Mouse (Mus musculus) heart, embryonic 16.5 days (tissue): ENCODE results near the gene Pde7b. TPM values are rescaled to one million over a fixed set of nuclear protein-coding genes. Genes with fewer than 3 reads are reported as not detected.
A peak's percentile ranks its signal among the peaks of the same experiment; 100 is the strongest.

Source experiments
- ATAC-seq: fragments of 200-750 bp; cut with Nextera tagmentation; replicated peaks from 2 replicates; pipeline ENCODE4 v1.8.0; 2017; ENCODE audit warnings: moderate number of reproducible peaks; ENCODE audit not compliant: insufficient read depth, low FRiP score; ENCODE audit errors: extremely low read depth
- H3K27ac ChIP-seq: fragments of 300-500 bp; sonication (generic); 2 replicates; pipeline ENCODE4 v1.5.1; 2014; ENCODE audit warnings: mild to moderate bottlenecking, low read length, control low read depth, moderate library complexity
- H3K27me3 ChIP-seq: fragments of 300-500 bp; sonication (generic); 2 replicates; pipeline ENCODE4 v1.6.1; 2014; ENCODE audit warnings: low read length, mixed read lengths; ENCODE audit not compliant: control insufficient read depth, insufficient read depth
- H3K36me3 ChIP-seq: fragments of 300-500 bp; sonication (generic); 2 replicates; pipeline ENCODE4 v1.6.1; 2014; ENCODE audit not compliant: control insufficient read depth, insufficient read depth
- H3K4me1 ChIP-seq: fragments of 300-500 bp; sonication (generic); 2 replicates; pipeline ENCODE4 v1.6.1; 2014; ENCODE audit warnings: low read length, mixed read lengths; ENCODE audit not compliant: control insufficient read depth, insufficient read depth
- H3K4me2 ChIP-seq: fragments of 300-500 bp; sonication (generic); 2 replicates; pipeline ENCODE4 v1.6.1; 2014; ENCODE audit warnings: low read depth, mild to moderate bottlenecking, control low read depth, low read length
- H3K4me3 ChIP-seq: fragments of 300-500 bp; sonication (generic); 2 replicates; pipeline ENCODE4 v1.5.1; 2014; ENCODE audit warnings: mild to moderate bottlenecking, control low read depth, low read length
- H3K9ac ChIP-seq: fragments of 300-500 bp; sonication (generic); 2 replicates; pipeline ENCODE4 v1.6.1; 2014; ENCODE audit warnings: low read length, control low read depth
- H3K9me3 ChIP-seq: fragments of 300-500 bp; sonication (generic); replicated peaks from 2 replicates; pipeline ENCODE4 v1.6.1; 2016; ENCODE audit warnings: low read length; ENCODE audit not compliant: control insufficient read depth
- WGBS: fragments of 180-500 bp; shearing (Covaris S2); extraction: QIAGEN DNeasy Blood & Tissue Kit; methylation state at CpG from one replicate; pipeline ENCODE4 v1.1.7; 2014; 5-methylcytosine and 5-hydroxymethylcytosine counted together
- polyA plus RNA-seq: library from polyadenylated mRNA; unstranded; fragments of >200 nt; fragmentation: Nextera tagmentation; extraction: Ambion mirVana; gene quantifications from 2 replicates; pipeline ENCODE4 v1.2.1, GENCODE M21; 2015

Pde7b gene
- polyA plus RNA-seq, 1 experiment from 2014 or later: 4.0 TPM

DNA sequence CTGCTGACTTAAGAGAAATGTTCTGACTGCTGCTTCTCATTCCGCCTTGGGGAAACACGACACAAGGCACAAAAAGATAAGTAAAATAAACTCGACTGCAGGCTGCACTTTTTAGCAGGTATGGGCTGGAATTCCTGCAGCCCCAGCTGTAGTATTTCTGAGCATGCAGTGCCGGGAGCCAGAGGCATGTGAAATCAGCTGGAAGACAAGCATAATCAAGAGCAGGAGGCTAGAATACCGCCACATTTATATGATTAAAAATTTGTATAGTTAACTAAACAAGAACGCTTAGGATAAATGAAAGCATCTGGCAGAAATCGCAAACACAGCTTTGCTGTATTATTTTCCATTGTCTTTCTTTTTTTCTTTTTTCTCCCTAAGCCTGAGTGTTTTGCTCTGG, 168.4 kb downstream of the Pde7b start:
- Histone ChIP-seq H3K4me1 (no peaks in the 10 kb centered on the region; the same call in 1 of the 2 replicates), H3K9me3 (no peaks in the 10 kb centered on the region), H3K36me3 (no peaks in the 10 kb centered on the region), H3K4me3 (no peak overlapping the region), H3K9ac (no peak overlapping the region), H3K27ac (no peak overlapping the region), H3K4me2 (no peak overlapping the region), H3K27me3 (no peaks in the 10 kb centered on the region)
- WGBS: 31% methylated on average over 7 of the region's 7 CpGs
- ATAC-seq: no peak

DNA sequence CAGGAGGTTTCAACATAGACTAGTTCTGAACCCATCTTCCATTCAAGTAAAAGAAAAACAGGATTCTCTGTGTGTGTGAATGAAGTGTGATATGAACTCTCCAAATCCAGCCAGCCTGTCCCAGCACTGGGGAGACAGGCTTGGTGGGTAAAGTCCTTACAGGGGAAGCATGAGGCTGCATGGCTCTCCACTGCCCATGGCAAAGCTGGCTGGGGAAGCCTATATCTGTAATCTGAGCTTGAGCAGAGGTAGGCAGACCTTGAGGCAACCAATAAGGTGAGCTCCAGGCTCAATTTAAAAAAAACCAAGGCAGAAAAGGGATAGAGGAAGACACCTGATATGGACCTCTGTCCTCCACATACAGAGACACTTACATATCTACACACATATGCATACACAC, 173.5 kb downstream of the Pde7b start:
- Histone ChIP-seq H3K36me3 (no peaks in the 10 kb centered on the region), H3K4me1 (peaks cover 15% of the 10 kb centered on the region), H3K9me3 (no peaks in the 10 kb centered on the region), H3K4me3 (no peak overlapping the region), H3K4me2 (no peak overlapping the region), H3K9ac (no peak overlapping the region), H3K27ac (peak overlapping the region; percentile 47; the same call in 1 of the 2 replicates), H3K27me3 (no peaks in the 10 kb centered on the region)
- no peak for ATAC-seq

DNA sequence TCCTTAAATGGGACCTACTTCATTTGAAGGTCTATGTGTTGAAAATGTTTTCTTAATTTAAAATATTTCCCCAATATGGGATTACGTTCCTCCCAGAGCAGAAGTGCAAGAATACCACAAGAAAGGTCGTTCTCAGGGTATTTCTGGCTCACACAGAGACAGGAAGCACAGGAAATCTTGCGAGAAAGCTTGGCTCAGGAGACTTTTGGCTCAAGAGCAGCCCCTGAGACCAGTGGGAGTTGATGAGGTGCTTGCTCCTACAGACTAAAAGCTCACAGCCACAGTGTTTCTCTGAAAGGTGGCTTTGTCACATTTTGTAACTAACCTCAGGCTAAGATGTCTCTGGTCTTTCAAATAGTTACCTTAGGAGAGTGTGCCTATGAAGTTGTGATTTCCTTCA, 174.1 kb downstream of the Pde7b start:
- no peak overlapping the region for H3K9ac ChIP-seq
- no peak for ATAC-seq
- no peaks in the 10 kb centered on the region for H3K36me3 ChIP-seq
- H3K27ac ChIP-seq: peak overlapping the region; percentile 52
- 36% methylated on average over 3 of the region's 3 CpGs for WGBS
- H3K4me2 ChIP-seq: no peak overlapping the region
- H3K9me3 ChIP-seq: no peaks in the 10 kb centered on the region
- H3K27me3 ChIP-seq: no peaks in the 10 kb centered on the region
- H3K4me1 ChIP-seq: peaks cover 15% of the 10 kb centered on the region
- H3K4me3 ChIP-seq: no peak overlapping the region

DNA sequence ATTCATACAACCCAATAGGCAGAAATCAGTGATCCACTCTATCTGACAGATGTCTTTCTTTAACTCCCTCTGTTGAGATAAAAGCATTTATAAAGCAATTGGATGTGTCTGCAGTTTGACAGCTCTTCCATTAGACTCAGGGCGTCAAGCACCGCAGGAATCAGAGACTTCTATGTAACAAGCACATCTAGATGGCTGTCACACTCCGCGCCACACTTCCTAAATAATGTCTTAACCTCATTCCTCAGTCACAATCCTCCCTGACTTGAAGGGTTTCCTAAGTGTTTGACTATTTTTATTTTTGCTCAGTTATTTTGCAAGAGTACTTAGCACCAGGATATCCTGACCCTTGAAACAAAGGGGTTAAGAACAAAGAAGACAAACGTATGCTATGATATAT, 174.7 kb downstream of the Pde7b start:
- no peak for ATAC-seq

DNA sequence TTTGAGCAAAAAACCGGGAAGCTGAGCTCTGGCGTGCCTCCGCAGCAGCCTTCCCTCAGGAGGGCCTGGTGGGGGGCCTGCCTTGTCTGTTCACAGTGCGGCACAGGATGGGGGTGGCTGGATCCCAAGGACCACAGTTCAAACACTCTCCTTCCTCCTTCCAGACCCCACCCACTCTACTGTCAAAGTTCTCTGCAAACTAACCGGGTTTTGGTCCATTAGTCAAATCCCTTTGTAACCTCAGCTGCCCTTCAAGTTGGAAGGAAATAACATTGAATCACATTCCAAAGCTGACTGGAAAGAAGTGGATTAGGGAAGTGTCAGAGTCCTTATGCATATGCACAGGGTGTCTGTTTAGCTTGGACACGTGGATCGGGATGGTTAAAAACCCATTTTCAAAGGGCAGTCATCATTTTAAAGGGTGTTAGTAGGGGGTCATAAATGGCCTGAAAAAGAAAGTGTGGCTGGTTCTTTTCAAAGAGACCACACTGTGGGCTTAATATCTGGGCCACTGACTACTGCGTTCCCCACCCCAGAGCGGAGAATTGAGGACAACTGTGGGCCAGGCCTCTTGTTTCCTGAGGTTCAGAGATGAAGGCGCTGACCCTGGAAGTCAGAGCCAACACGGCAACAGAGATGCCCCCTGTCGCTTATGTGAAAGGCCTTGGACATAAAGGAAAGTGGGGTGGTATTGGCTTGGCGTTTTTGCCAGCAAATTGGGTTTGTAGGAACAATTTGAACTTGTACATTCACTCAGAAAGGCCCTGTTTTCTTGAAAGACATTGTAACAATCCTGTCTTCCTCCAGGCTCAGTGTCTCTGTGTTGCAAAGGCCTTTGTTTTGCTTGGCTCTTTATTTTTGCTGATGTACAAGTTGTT, 175.8 kb downstream of the Pde7b start:
- Histone ChIP-seq H3K4me2 (peak overlapping the region; percentile 86), H3K36me3 (no peaks in the 10 kb centered on the region), H3K4me1 (peaks cover 15% of the 10 kb centered on the region), H3K9me3 (no peaks in the 10 kb centered on the region), H3K27ac (peak overlapping the region; percentile 81; the same call in 1 of the 2 replicates), H3K27me3 (no peaks in the 10 kb centered on the region), H3K4me3 (peak overlapping the region; percentile 60), H3K9ac (peak overlapping the region; percentile 81)
- WGBS: 46% methylated on average over 13 of the region's 13 CpGs
- 0 out of 2 replicates have a peak, but pooled peaks have one; percentile 29 for ATAC-seq

More for the DNA sequence above, 174.7 kb downstream of the Pde7b start:
- Histone ChIP-seq H3K36me3 (no peaks in the 10 kb centered on the region), H3K4me2 (no peak overlapping the region), H3K4me1 (peaks cover 15% of the 10 kb centered on the region), H3K9ac (no peak overlapping the region), H3K9me3 (no peaks in the 10 kb centered on the region), H3K4me3 (no peak overlapping the region), H3K27ac (no peak overlapping the region; the same call in 1 of the 2 replicates), H3K27me3 (no peaks in the 10 kb centered on the region)
- 66% methylated on average over 5 of the region's 5 CpGs for WGBS

DNA sequence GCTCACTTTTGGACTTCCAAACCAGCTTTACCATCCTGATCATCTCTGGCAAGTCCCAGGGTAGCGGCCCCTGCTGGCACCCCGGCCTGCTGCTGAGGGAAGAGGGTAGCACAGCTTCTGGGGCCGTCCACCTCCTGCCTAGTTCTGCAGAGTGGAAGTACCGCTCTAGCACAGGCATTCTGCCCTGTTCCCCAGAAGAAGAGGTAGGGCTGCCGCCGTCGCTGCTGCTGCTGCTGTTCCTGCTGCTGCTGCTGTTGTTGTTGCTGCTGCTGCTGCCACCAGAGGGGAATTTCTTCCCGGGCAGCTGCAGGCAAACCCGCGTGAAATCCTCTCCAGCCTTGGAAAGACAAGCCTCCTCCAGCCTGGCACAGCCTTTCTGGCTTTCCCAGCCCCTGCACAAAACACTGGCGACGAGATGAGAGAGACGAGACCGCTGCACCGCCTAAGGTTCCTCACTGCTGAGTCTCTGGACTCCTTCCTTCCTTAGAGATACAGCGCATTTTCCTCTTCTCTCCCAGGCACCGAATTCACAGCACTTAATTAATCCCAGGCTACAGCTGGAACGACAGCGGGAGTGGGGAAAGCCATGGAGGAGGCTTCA, 176.8 kb downstream of the Pde7b start:
- Histone ChIP-seq H3K9ac (peak overlapping the region; percentile 81), H3K27ac (peak overlapping the region; percentile 81), H3K4me1 (peaks cover 15% of the 10 kb centered on the region), H3K9me3 (no peaks in the 10 kb centered on the region), H3K4me2 (peak overlapping the region; percentile 86), H3K27me3 (no peaks in the 10 kb centered on the region), H3K4me3 (peak overlapping the region; percentile 60), H3K36me3 (no peaks in the 10 kb centered on the region)
- 2% methylated on average over 19 of the region's 19 CpGs for WGBS
- ATAC-seq: peak; percentile 80

DNA sequence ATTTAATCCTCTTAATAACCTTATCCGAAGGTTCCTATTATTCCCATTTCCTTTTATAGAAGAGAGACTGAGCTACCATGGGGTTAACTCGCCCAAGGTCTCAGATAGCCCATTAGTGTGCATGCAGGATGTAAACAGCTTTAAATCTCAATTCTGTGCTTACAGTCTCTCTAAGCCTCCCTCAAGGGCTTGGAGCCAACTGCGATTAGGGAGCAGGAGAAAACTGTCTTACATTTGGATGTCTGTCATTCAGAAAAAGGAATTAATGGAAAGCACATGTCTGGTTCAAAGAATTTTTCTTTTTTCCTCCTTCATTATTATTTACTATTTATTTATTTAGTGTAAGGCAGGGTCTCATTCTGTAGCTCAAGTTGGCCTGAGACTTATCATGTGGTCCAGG, 181.8 kb downstream of the Pde7b start:
- Histone ChIP-seq H3K9ac (no peak overlapping the region), H3K4me3 (no peak overlapping the region), H3K9me3 (no peaks in the 10 kb centered on the region), H3K36me3 (no peaks in the 10 kb centered on the region), H3K4me2 (no peak overlapping the region), H3K27ac (no peak overlapping the region), H3K4me1 (no peaks in the 10 kb centered on the region; the same call in none of the 2 replicates), H3K27me3 (no peaks in the 10 kb centered on the region)
- ATAC-seq: no peak
- WGBS: 76% methylated on average over 3 of the region's 3 CpGs

DNA sequence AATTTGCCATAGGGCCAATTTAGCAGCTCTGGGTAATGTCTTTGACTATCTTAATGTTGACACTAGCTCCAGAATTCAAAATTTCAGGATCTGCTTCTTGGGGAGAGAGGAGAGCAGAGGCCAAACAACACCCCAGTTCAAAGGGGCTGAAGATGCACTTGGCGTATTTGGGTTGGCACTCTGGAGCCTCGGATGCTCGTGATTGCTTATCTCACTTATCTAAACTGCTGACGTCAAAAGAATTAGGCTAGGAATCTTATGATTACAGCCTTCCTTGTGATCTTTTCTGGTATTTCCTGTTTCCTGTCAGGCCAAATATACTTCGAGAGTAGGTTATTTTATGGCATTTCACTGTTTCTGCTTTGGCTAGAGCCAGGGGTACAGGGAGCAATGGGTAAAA, 191.1 kb downstream of the Pde7b start:
- Histone ChIP-seq H3K9me3 (no peaks in the 10 kb centered on the region), H3K4me2 (no peak overlapping the region), H3K4me3 (no peak overlapping the region), H3K4me1 (peaks cover 3% of the 10 kb centered on the region; the same call in 1 of the 2 replicates), H3K9ac (no peak overlapping the region), H3K27ac (no peak overlapping the region; the same call in 1 of the 2 replicates), H3K36me3 (no peaks in the 10 kb centered on the region), H3K27me3 (no peaks in the 10 kb centered on the region)
- no peak for ATAC-seq
- WGBS: 24% methylated on average over 5 of the region's 5 CpGs

DNA sequence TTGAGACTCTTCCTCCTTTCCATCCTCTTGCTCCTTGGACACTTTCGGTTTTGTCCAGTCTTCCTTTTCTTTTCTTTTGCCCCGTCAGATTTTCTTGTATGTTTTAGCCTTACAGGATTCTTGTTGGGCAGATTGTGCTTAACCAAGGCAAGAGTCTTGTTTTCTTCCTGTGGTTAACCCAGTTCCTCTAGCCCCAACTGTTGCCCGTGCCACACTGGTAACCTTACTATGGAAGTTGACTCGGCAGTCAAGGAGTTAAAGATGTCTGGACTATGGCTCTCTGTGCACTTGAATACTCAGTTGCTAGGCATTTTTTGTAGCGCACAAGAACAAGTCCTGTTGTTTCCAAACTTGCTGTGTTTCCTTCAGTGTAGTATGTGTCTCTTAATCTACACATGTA, 193.0 kb downstream of the Pde7b start:
- H3K9me3 ChIP-seq: no peaks in the 10 kb centered on the region

More for the DNA sequence above, 193.0 kb downstream of the Pde7b start:
- Histone ChIP-seq H3K9ac (no peak overlapping the region), H3K27ac (no peak overlapping the region), H3K4me2 (no peak overlapping the region), H3K27me3 (no peaks in the 10 kb centered on the region), H3K4me3 (no peak overlapping the region), H3K4me1 (peaks cover 6% of the 10 kb centered on the region; the same call in 1 of the 2 replicates), H3K36me3 (no peaks in the 10 kb centered on the region)
- no peak for ATAC-seq
- WGBS: 76% methylated on average over 5 of the region's 5 CpGs
